Mouse (Mus musculus): ENCODE results near the gene Haus5. TPM values are rescaled to one million over a fixed set of nuclear protein-coding genes. Genes with fewer than 3 reads are reported as not detected.

Haus5 gene
- polyA plus RNA-seq, 1 experiment from 2014 or later = 45.2 TPM

GRCm38 (mm10) chr7:30618658-30619057 lies 46.1 kb downstream of the Haus5 start:
- Histone ChIP-seq H3K9me3 (no peaks in the 10 kb centered on the region), H3K27ac (no peak overlapping the region), H3K36me3 (peaks cover 72% of the 10 kb centered on the region), H3K4me1 (no peaks in the 10 kb centered on the region), H3K4me3 (no peak overlapping the region), H3K27me3 (replicated peaks) (no peaks in the 10 kb centered on the region), H3K4me2 (replicated peaks) (no peak overlapping the region), H3K9ac (no peak overlapping the region)
- no peak for ATAC-seq (ENCODE audit: low FRiP score, low read depth)
- 95% methylated on average over 9 of the region's 9 CpGs for WGBS

DNA sequence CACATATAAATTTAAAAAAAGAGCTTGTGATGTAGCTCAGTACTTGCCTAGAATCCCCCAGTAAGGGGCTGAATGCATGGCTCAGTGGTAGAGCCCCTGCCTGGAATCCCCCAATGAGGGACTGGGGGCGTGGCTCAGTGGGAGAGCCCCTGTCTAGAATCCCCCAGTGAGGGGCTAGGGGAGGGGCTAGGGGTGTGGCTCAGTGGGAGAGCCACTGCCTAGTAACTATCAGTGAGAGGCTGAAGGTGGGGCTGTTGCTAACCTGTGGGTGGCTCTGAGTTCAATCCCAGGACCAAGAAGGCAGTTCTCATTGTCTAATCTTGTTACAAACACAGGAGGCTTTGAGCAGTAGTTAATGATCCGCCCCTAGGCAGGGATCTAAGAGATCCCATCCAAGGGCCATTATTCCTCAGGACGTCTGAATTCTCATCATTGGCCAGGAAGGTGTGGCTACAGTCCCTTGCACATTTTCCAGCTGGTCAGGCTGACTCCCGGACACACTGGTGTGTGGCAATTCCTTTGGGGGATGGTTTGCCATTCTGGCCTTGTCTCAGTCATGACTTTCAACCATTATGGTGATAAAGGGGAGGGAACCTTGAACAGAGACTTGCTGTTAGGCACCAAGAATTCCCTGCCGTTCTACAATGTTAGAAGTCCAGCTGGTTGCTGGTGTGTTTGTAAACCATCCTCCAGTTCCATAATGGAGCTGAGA lies 49.6 kb downstream of the Haus5 start:
- Histone ChIP-seq H3K4me3 (no peak overlapping the region), H3K27me3 (replicated peaks) (no peaks in the 10 kb centered on the region), H3K4me1 (peaks cover 6% of the 10 kb centered on the region; the same call in 1 of the 2 replicates), H3K9me3 (no peaks in the 10 kb centered on the region), H3K27ac (no peak overlapping the region), H3K36me3 (peaks cover 47% of the 10 kb centered on the region), H3K9ac (no peak overlapping the region), H3K4me2 (replicated peaks) (no peak overlapping the region)
- 0 out of 2 replicates have a peak, but pooled peaks have one; percentile 29 for ATAC-seq (ENCODE audit: low FRiP score, low read depth)
- WGBS = 60% methylated on average over 5 of the region's 5 CpGs

DNA sequence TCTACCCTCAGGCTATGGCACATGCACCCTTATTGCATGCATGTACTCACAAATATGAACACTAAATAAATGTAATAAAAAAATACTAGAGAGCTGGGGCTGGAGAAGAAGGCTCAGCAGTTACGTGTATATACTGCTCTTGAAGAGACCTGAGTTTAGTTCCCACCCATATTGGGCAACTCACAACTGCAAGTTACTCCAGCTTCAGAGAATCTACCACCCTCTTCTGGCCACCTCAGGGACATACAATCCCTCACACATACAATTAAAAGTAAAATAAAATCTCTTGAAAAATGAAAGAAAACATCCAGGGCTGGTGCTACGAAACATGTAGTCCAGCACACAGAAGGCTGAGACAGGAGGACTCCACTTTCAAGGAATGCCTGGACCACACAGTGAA lies 50.3 kb downstream of the Haus5 start:
- Histone ChIP-seq H3K4me3 (no peak overlapping the region), H3K4me2 (replicated peaks) (no peak overlapping the region), H3K36me3 (peaks cover 44% of the 10 kb centered on the region), H3K27ac (no peak overlapping the region), H3K27me3 (replicated peaks) (no peaks in the 10 kb centered on the region), H3K9ac (no peak overlapping the region), H3K9me3 (no peaks in the 10 kb centered on the region), H3K4me1 (peaks cover 6% of the 10 kb centered on the region; the same call in 1 of the 2 replicates)
- no peak for ATAC-seq (ENCODE audit: low FRiP score, low read depth)
- WGBS = 81% methylated on average over 2 of the region's 2 CpGs

- H3K4me2 ChIP-seq (replicated peaks) = no peak overlapping the region
- peaks cover 35% of the 10 kb centered on the region for H3K36me3 ChIP-seq
- H3K4me1 ChIP-seq = peaks cover 6% of the 10 kb centered on the region; the same call in 1 of the 2 replicates
- ATAC-seq (ENCODE audit: low FRiP score, low read depth) = no peak
- no peak overlapping the region for H3K27ac ChIP-seq
- H3K4me3 ChIP-seq = no peak overlapping the region
- 26% methylated on average over 14 of the region's 14 CpGs for WGBS
- H3K9ac ChIP-seq = no peak overlapping the region
- H3K9me3 ChIP-seq = no peaks in the 10 kb centered on the region
- no peaks in the 10 kb centered on the region for H3K27me3 ChIP-seq (replicated peaks)
Measured at GRCm38 (mm10) chr7:30613529-30614112, 51.2 kb downstream of the Haus5 start.

GRCm38 (mm10) chr7:30612654-30613402 lies 52.0 kb downstream of the Haus5 start, which contains the start of gene Upk1a:
TSS of gene Upk1a (minus strand) at chr7:30612847.
- Histone ChIP-seq H3K4me2 (replicated peaks) (no peak within 1 kb of the TSS), H3K4me1 (peaks cover 6% of the 10 kb centered on the region; the same call in 1 of the 2 replicates), H3K27me3 (replicated peaks) (no peaks in the 10 kb centered on the region), H3K9ac (no peak within 1 kb of the TSS), H3K4me3 (no peak within 1 kb of the TSS), H3K9me3 (no peaks in the 10 kb centered on the region), H3K36me3 (peaks cover 29% of the 10 kb centered on the region), H3K27ac (no peak within 1 kb of the TSS)
- ATAC-seq (ENCODE audit: low FRiP score, low read depth) = no peak
- 67% methylated on average over 8 of the region's 8 CpGs for WGBS

DNA sequence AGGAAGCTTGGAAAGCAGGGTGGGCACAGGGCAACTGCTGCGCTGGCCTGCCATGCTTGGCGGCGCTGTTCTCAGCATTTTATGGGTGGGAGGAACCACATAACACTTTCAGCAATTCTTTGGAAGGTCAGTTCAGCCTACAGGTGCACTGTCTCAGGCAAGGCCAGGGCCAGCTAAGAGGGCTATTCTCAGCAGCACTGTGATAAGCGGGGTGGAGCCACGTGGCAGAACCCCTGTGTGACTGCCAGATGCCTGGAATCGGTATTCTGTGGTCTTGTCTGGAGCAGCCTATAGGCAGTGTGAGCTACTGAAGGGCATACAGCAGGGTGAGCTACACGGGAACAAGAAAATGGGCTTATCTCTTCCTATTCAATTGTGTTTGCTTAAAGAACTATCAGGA lies 54.8 kb downstream of the Haus5 start:
- Histone ChIP-seq H3K36me3 (peaks cover 2% of the 10 kb centered on the region; the same call in 1 of the 2 replicates), H3K4me2 (replicated peaks) (no peak overlapping the region), H3K27me3 (replicated peaks) (no peaks in the 10 kb centered on the region), H3K4me3 (no peak overlapping the region), H3K4me1 (peaks cover 6% of the 10 kb centered on the region; the same call in 1 of the 2 replicates), H3K9ac (no peak overlapping the region), H3K9me3 (no peaks in the 10 kb centered on the region), H3K27ac (no peak overlapping the region)
- ATAC-seq (ENCODE audit: low FRiP score, low read depth) = no peak
- 63% methylated on average over 7 of the region's 7 CpGs for WGBS

DNA sequence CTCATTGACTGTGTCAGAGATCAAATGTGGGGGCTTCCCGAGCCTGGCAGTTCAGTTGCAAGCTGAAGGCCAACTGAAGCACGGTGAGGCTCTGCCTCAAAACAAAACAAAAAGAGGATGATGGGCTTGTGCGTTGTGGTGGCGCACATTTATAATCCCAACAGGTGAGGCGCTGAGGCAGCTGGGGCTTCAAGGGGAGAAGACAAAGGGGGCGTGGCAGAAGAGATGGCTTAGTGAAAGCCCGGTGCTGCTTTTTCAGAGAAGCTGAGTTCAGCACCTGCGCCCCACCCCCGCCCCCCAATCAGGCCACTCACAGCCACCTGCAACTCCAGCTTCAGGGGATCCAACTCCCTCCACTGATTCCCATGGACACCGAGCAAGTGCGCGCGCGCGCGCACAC lies 56.3 kb downstream of the Haus5 start:
- H3K4me3 ChIP-seq = no peak overlapping the region
- H3K9ac ChIP-seq = no peak overlapping the region
- H3K36me3 ChIP-seq = no peaks in the 10 kb centered on the region
- H3K9me3 ChIP-seq = no peaks in the 10 kb centered on the region
- H3K27ac ChIP-seq = no peak overlapping the region
- ATAC-seq (ENCODE audit: low FRiP score, low read depth) = no peak
- H3K4me1 ChIP-seq = peaks cover 6% of the 10 kb centered on the region; the same call in 1 of the 2 replicates
- no peak overlapping the region for H3K4me2 ChIP-seq (replicated peaks)
- H3K27me3 ChIP-seq (replicated peaks) = no peaks in the 10 kb centered on the region
- 61% methylated on average over 14 of the region's 16 CpGs for WGBS

DNA sequence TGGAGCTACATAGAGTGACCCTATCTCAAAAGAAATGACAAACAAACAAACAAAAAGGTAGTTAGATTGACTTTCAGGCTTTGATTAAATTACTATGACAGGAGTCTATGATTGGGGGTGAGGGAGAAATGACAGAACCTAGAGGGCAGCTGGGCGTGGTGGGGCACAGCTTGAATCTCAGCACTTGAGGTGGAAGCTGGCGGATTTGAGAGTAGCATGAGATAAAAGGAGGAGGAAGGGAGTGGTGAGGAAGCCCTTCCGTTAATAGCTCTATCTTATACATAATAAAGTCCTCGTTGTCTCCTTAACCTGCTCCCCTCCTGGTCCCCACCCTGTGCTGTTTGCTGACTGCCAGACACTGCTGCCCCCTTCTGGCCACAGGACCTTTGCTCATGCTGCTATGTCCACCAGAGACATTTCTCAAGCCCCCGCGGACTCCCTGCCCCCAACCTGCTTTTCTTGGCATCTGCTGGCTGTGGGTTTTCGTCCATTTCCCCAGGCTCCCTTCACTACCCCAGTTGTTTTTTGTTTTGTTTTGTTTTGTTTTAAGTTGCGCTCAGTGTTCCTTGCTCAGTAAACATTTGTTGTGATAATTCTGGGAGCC lies 57.0 kb downstream of the Haus5 start:
- Histone ChIP-seq H3K9ac (no peak overlapping the region), H3K4me1 (peaks cover 5% of the 10 kb centered on the region; the same call in 1 of the 2 replicates), H3K4me2 (replicated peaks) (no peak overlapping the region), H3K9me3 (no peaks in the 10 kb centered on the region), H3K27me3 (replicated peaks) (no peaks in the 10 kb centered on the region), H3K4me3 (no peak overlapping the region), H3K27ac (no peak overlapping the region), H3K36me3 (no peaks in the 10 kb centered on the region)
- WGBS = 35% methylated on average over 8 of the region's 8 CpGs
- no peak for ATAC-seq (ENCODE audit: low FRiP score, low read depth)

DNA sequence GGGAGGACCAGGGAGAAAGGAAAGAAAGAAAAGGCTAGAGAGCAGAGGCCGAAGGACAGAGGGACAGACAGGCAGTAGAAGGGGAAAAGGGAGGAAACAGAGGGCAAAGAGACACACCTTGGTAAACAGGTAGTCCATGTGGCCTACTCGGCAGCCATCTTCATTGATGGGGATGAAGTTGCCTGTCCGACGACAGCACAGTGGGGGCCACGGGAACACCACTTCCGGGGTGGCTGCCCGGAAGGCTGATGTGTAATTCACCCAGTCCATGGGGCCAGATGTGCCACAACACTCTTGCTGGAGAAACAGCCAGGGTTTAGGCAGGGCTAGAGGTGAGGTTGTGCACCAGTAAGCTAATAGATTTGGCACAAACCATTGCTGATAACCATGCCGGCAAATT lies 59.9 kb downstream of the Haus5 start:
- Histone ChIP-seq H3K4me1 (peaks cover 6% of the 10 kb centered on the region; the same call in 1 of the 2 replicates), H3K4me3 (no peak overlapping the region), H3K27ac (no peak overlapping the region), H3K9me3 (no peaks in the 10 kb centered on the region), H3K36me3 (no peaks in the 10 kb centered on the region), H3K9ac (no peak overlapping the region), H3K27me3 (replicated peaks) (no peaks in the 10 kb centered on the region), H3K4me2 (replicated peaks) (no peak overlapping the region)
- ATAC-seq (ENCODE audit: low FRiP score, low read depth) = no peak
- WGBS = 86% methylated on average over 8 of the region's 8 CpGs

DNA sequence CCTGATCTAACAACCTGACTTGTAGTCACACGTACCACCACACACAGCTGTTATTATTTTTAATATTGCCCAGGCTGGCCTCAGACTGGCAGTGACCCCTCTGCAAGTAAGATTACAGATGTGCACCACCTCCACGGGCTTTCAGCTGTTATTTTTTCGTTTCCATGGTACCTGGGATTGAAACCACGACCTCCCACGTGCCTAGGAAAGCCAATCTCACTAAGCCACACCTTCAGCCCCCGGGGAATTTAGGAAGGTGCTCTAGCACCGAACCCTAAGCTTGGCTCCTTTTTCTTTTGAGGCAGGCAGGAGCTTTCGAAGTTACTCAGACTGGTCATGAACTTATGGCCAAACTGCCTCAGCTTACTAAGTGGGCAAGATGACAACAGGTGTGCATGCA lies 60.4 kb downstream of the Haus5 start:
- no peak for ATAC-seq (ENCODE audit: low FRiP score, low read depth)
- H3K4me1 ChIP-seq = peaks cover 6% of the 10 kb centered on the region; the same call in 1 of the 2 replicates
- no peak overlapping the region for H3K4me2 ChIP-seq (replicated peaks)
- no peaks in the 10 kb centered on the region for H3K36me3 ChIP-seq
- H3K9ac ChIP-seq = no peak overlapping the region
- WGBS = 72% methylated on average over 8 of the region's 8 CpGs
- no peaks in the 10 kb centered on the region for H3K27me3 ChIP-seq (replicated peaks)
- H3K27ac ChIP-seq = no peak overlapping the region
- H3K9me3 ChIP-seq = no peaks in the 10 kb centered on the region
- no peak overlapping the region for H3K4me3 ChIP-seq

Measured in neural tube, embryonic 12.5 days (tissue).